In the genomic region with DNA sequence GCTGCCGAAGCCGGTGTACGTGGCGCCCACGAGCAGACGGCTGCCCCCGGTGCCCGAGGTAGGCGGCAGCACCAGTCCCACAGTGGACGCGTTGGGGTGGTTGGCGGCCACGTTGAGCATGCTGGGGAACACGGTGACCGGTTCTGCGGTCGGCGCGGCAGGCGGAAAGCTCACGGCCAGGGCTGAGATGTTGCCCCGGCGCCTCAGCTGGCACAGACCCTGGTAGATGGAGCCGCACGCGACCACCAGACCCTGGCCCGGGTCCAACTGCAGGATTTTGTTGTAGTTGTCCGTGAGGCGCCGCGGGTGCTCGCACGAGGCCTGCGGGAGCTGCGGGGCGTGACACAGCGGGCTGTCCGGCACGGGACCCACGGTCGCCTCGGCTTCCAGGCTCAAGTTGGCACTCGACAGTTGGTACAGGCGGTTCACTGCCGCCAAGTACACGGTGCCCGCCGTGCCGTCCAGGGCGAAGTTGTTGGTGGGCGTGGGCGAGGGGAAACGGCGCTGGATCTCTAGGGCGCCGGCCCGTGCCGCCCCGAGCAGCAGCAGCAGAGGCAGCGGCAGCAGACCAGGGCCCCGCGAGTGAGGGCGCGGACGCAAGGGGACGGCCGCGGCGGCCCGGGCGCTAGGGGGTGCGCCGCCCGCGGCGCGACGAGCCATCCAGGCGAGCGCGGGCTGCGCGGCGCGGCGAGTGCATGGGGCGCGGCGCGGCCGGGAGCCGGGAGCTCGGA, we compare ENCODE assay signal across 8 mouse cellular contexts. TPM values are rescaled to one million over a fixed set of nuclear protein-coding genes. Genes with fewer than 3 reads are reported as not detected.
DNase-seq lines count a peak whose midpoint lies in the region; ATAC-seq and TF ChIP-seq lines count a peak whose summit lies in the region.

No protein-coding gene starts in this region.

- WGBS in embryonic facial prominence, embryonic 12.5 days: under 1% methylated on average over 89 of the region's 93 CpGs
- under 1% methylated on average over 61 of the region's 93 CpGs for WGBS in hindbrain, postnatal 0 days
- under 1% methylated on average over 87 of the region's 93 CpGs for WGBS in midbrain, embryonic 12.5 days

- TF ChIP-seq CTCF in hindbrain, postnatal 0 days (IDR thresholded peaks at IDR 0.05; ENCODE audit: low read depth): 0 out of 2 replicates have a peak, but pooled peaks have one; percentile 3

- no peak for ATAC-seq in cerebellum, adult (ENCODE audit: insufficient number of reproducible peaks, low FRiP score, low TSS enrichment)
- ATAC-seq in embryonic facial prominence, embryonic 12.5 days (ENCODE audit: insufficient number of reproducible peaks, insufficient read depth, low FRiP score, low TSS enrichment): no peak
- no peak for ATAC-seq in hindbrain, postnatal 0 days
- ATAC-seq in midbrain, embryonic 12.5 days (ENCODE audit: low FRiP score, low read depth): no peak

- H3K4me1 ChIP-seq in embryonic facial prominence, embryonic 12.5 days: peaks cover 60% of the 10 kb centered on the region
- H3K4me1 ChIP-seq in hindbrain, postnatal 0 days (ENCODE audit: insufficient read depth, low read length): no peaks in the 10 kb centered on the region
- H3K4me1 ChIP-seq in midbrain, embryonic 12.5 days: peaks cover 29% of the 10 kb centered on the region

- DNase-seq in cerebellum, adult 11 months: peak; percentile 54
- peak; percentile 59 for DNase-seq in retina, postnatal 1 day
- no peak for DNase-seq in retina, embryonic 14.5 days (ENCODE audit: low spot score)
- peak; percentile 41 for DNase-seq in hindbrain, postnatal 0 days (ENCODE audit: low spot score)
- no peak for DNase-seq in left cerebral cortex, adult 8-10 months (ENCODE audit: low spot score in 2 of 2)

- H3K9me3 ChIP-seq in embryonic facial prominence, embryonic 12.5 days: no peaks in the 10 kb centered on the region
- H3K9me3 ChIP-seq in hindbrain, postnatal 0 days (ENCODE audit: low read length): no peaks in the 10 kb centered on the region
- no peaks in the 10 kb centered on the region for H3K9me3 ChIP-seq in midbrain, embryonic 12.5 days

- peak overlapping the region; percentile 55 for H3K4me3 ChIP-seq in embryonic facial prominence, embryonic 12.5 days
- H3K4me3 ChIP-seq in hindbrain, postnatal 0 days (ENCODE audit: low read length): peak overlapping the region; percentile 46
- H3K4me3 ChIP-seq in midbrain, embryonic 12.5 days: peak overlapping the region; percentile 57

- H3K9ac ChIP-seq in embryonic facial prominence, embryonic 12.5 days: peak overlapping the region; percentile 52
- peak overlapping the region; percentile 44 for H3K9ac ChIP-seq in hindbrain, postnatal 0 days (replicated peaks; ENCODE audit: low read length)
- H3K9ac ChIP-seq in midbrain, embryonic 12.5 days (replicated peaks): peak overlapping the region; percentile 52; the same call in 1 of the 2 replicates

- H3K27me3 ChIP-seq in embryonic facial prominence, embryonic 12.5 days: peaks cover 45% of the 10 kb centered on the region
- H3K27me3 ChIP-seq in hindbrain, postnatal 0 days (ENCODE audit: insufficient read depth, low read length): peaks cover 6% of the 10 kb centered on the region; the same call in 1 of the 2 replicates
- H3K27me3 ChIP-seq in midbrain, embryonic 12.5 days: peaks cover 75% of the 10 kb centered on the region

- no peaks in the 10 kb centered on the region for H3K36me3 ChIP-seq in embryonic facial prominence, embryonic 12.5 days
- H3K36me3 ChIP-seq in hindbrain, postnatal 0 days (ENCODE audit: insufficient read depth, low read length): no peaks in the 10 kb centered on the region
- no peaks in the 10 kb centered on the region for H3K36me3 ChIP-seq in midbrain, embryonic 12.5 days

- H3K4me2 ChIP-seq in embryonic facial prominence, embryonic 12.5 days (replicated peaks): peak overlapping the region; percentile 90
- peak overlapping the region; percentile 85 for H3K4me2 ChIP-seq in hindbrain, postnatal 0 days (ENCODE audit: low read depth, low read length)
- peak overlapping the region; percentile 85 for H3K4me2 ChIP-seq in midbrain, embryonic 12.5 days (replicated peaks)

- peak overlapping the region; percentile 59 for H3K27ac ChIP-seq in embryonic facial prominence, embryonic 12.5 days
- no peak overlapping the region; the same call in 1 of the 2 replicates for H3K27ac ChIP-seq in hindbrain, postnatal 0 days
- H3K27ac ChIP-seq in midbrain, embryonic 12.5 days (replicated peaks): no peak overlapping the region

RNA-seq across cellular contexts. Expression of gene Plxnd1, which starts 0.5 kb away (rescaled TPM):
- 33.1 and 40.5 TPM in 2 replicates for polyA plus RNA-seq in embryonic facial prominence, embryonic 12.5 days (2016; fragmentation: Nextera tagmentation; extraction: Ambion mirVana)
- total RNA-seq in hindbrain, postnatal 0 days (2014; rRNA removed): 31.2 and 36.1 TPM in 2 replicates
- 6.1 and 8.2 TPM in 2 replicates for polyA plus RNA-seq in hindbrain, postnatal 0 days (2015; fragmentation: Nextera tagmentation; extraction: Ambion mirVana)
- polyA plus RNA-seq in midbrain, embryonic 12.5 days (2016; fragmentation: Nextera tagmentation; extraction: Ambion mirVana): 15.1 and 15.9 TPM in 2 replicates
- total RNA-seq in left cerebral cortex, adult 8-10 months (2022): 100 to 1,000 TPM in 1 of 4 experiments, 10 to 100 TPM in 3; 91.7 to 106 (median 98.0) TPM

RNA-seq across cellular contexts. Expression of gene H1foo, which starts 49.6 kb away (rescaled TPM):
- not detected in 2 replicates for polyA plus RNA-seq in embryonic facial prominence, embryonic 12.5 days (2016; fragmentation: Nextera tagmentation; extraction: Ambion mirVana)
- total RNA-seq in hindbrain, postnatal 0 days (2014; rRNA removed): 1.0 TPM in 1 of 2 replicates, not detected in the other
- polyA plus RNA-seq in hindbrain, postnatal 0 days (2015; fragmentation: Nextera tagmentation; extraction: Ambion mirVana): not detected in 2 replicates
- polyA plus RNA-seq in midbrain, embryonic 12.5 days (2016; fragmentation: Nextera tagmentation; extraction: Ambion mirVana): not detected in 2 replicates
- not detected for total RNA-seq in left cerebral cortex, adult 8-10 months (2022)

Comparison
In these comparisons a context has a peak if more than half of its experiments do, and no peak if none do; other contexts are left out.
1. DNase-seq: peak in cerebellum, adult 11 months (single experiment), retina, postnatal 1 day (single experiment) and hindbrain, postnatal 0 days (single experiment); none in retina, embryonic 14.5 days (single experiment) and left cerebral cortex, adult 8-10 months (0 of 2).
2. Peak in every context shown above with its lines, with median percentiles within 50 percentile points of each other: H3K4me2 ChIP-seq, H3K4me3 ChIP-seq and H3K9ac ChIP-seq.